Mouse (Mus musculus) splenic B cell, adult 2 months (primary cell): Measurements from ENCODE around the gene Szt2.
A peak's percentile ranks its signal among the peaks of the same experiment; 100 is the strongest.

Experiments used
- DNase-seq: peaks from one replicate; pipeline ENCODE4 v3.0.0-alpha.2; 2011; ENCODE audit warnings: low read depth, low spot score
- H3K27me3 ChIP-seq: 2 replicates; pipeline ENCODE4 v1.6.1; 2012; ENCODE audit warnings: mild to moderate bottlenecking, low read length, moderate library complexity, mixed read lengths; ENCODE audit not compliant: control insufficient read depth, poor library complexity, insufficient read depth, severe bottlenecking
- H3K36me3 ChIP-seq: 2 replicates; pipeline ENCODE4 v1.6.1; 2012; ENCODE audit warnings: mild to moderate bottlenecking, low read length, moderate library complexity, mixed read lengths; ENCODE audit not compliant: control insufficient read depth, poor library complexity, insufficient read depth, severe bottlenecking

The Szt2 gene

DNA sequence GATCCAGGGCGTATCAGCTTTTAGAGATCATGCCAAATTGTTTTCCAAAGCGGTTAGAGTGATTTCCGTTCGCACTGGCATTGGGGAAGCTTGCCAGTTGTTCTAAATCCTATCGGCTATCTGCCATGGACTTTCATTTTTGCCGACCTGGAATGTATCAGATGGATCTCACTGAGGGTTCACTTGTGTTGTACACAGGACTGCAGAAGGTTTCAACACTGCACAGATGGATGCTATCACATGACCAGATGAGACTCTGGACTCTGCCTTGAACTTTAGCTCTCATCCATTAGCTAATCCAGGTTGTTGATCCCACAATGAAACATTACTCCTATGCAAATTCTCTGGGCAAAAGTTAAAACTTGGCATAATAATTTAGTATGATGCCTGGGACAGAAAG, 52.3 kb downstream of the Szt2 start:
- H3K27me3 ChIP-seq = no peaks in the 10 kb centered on the region
- H3K36me3 ChIP-seq = no peaks in the 10 kb centered on the region
- no peak for DNase-seq

DNA sequence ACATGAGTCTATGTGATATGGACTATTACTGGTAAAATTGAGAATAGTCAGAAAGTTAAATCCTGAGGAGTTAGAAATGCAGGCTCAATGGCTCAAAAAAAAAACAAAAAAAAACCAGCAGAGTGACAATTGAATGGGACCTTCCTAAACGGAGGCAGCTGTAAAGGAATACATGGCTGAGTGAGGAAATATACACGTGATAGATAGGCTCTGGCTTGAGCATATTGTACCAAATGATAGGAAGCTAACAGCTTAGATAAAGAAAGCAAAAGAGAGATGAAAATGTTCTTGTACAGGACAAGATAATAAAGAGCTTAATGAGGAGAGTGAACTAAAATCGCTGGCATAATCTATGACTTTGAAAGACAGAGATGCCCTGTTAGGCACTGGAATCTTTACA, 54.8 kb downstream of the Szt2 start:
- Histone ChIP-seq H3K27me3 (no peaks in the 10 kb centered on the region), H3K36me3 (no peaks in the 10 kb centered on the region)
- DNase-seq = no peak

DNA sequence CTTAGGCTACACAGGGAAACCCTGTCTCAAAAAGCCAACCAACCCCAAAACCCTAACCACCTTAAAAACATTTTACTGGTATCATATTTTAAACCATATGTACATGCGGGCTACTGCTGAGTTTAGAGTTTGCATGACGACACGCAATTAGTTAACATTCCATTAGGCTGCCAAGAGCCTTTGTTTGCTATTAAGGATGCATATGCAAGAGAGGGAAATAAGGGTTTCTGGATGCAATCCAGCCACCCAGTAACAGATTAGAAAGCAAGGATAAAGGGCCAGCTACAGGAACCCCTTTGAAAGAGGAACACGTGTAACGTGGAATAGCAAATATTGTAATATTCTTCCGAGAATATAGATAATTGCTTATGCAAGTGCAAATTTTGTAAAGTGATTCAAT, 55.4 kb downstream of the Szt2 start:
- no peaks in the 10 kb centered on the region for H3K27me3 ChIP-seq

DNA sequence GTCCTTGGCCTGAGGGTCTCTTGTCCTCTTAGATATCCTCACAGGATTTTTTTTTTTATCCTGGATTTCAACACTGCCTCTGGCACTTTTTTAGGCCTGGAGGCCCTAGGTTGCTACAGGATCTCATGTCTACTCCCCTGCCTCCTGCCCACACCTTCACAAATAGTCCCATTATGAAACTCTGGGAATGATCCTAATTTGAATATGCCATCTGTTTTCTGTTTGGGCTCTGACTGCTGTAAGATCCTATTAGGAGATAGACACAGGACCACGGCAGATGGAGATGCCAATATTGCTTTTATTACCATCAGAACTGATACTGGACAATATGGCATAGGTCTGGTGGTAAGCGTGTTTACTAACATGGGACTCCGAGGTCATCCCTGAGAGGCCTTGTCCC, 57.2 kb downstream of the Szt2 start:
- no peaks in the 10 kb centered on the region for H3K27me3 ChIP-seq
- no peak for DNase-seq
- H3K36me3 ChIP-seq = no peaks in the 10 kb centered on the region

More for the DNA sequence above, 55.4 kb downstream of the Szt2 start:
- no peaks in the 10 kb centered on the region for H3K36me3 ChIP-seq
- DNase-seq = no peak

DNA sequence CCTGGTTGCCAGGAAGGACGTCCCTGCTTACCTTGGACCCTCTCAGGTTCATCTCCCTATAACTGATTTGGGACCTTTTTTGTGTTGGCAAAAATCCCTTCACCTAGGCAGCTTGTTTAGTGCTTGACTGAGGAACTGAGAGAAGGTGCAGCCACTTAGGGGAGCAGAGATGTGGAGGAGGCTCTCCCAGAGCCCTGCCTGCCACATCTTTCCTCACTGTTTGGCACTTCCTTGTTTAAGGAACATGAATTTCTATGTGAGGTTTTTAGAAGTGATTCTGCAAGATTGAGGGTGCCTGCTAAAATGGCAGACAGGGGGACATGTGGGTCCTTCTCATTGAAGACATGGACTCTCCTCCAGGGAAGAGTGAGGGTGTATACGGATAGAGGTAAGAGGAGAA, 58.2 kb downstream of the Szt2 start:
- H3K36me3 ChIP-seq = no peaks in the 10 kb centered on the region
- no peaks in the 10 kb centered on the region for H3K27me3 ChIP-seq
- no peak for DNase-seq

DNA sequence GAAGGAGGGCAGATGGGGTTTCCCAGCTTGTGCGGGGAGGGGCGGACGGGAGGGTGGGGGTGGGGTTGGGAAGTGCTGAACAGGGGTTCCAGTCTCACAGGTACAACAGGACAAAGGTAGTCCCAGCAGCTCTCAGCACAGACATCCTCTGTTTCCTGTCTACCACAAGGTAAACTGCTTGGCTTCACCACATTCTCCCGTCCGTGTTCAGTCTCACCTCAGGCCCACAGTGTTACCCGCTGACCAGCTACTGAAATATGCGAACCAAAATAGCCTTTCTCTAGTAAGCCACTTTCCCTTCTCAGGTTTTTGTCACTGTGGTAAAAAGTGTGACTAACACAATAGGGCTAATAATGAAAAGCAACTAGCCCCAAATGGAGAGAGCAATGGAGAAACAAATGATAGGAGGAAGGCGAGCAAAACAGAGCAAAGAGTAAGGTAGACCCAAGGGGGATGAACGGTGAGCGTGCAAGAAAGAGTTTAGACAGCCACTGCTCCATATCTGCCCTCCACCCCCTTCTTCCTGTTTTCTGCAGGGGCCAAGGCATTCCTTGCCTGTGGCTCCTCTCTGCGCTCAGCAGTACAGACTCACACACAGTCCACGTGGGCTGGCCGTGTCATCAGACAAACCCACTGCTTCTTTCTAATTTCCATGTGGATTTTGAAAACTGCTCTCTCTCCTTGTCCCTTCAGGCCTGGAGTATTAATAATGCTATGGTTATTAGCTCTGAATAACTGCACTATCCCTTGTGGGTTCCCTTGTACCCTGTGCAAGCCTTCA, 61.4 kb downstream of the Szt2 start:
- DNase-seq = no peak
- Histone ChIP-seq H3K27me3 (no peaks in the 10 kb centered on the region), H3K36me3 (no peaks in the 10 kb centered on the region)

DNA sequence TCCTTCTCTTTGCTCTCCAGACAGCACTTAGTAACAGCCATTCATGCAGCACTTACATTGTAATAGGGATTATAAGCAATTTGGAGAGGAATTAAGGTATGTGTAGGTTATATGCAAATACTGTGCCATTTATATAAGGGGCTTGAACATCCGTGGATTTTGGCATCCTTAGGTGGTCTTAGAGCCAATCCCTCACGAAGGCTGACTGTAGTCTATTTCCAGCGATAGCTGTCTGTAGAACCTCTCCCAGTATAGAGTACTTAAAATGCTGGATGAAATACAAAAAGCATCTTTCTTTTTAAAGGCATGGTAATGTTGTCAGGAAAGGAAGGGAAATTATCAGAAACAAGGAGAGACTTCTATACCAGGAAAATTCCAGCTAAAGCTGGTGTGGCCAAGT, 67.6 kb downstream of the Szt2 start:
- H3K36me3 ChIP-seq = no peaks in the 10 kb centered on the region
- DNase-seq = no peak
- H3K27me3 ChIP-seq = no peaks in the 10 kb centered on the region

DNA sequence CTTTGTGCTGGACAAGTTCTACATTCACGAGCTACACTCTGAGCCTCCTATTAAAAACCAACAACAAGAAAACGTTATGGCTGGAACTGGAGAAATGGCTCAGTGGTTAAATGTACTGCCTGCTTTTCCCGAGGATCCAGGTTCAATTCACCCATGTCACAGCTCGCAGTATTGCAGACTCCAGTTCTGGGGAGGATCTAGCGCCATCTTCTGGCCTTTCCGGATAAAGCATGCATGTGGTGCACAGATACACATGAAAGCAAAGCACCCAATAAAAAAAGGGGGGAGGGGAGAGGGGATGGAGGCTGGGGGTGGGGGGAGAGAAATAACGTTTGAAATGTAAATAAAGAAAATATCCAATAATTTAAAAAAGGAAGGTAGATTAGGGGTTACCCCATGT, 72.4 kb downstream of the Szt2 start:
- DNase-seq = peak; percentile 53
- Histone ChIP-seq H3K36me3 (no peaks in the 10 kb centered on the region), H3K27me3 (no peaks in the 10 kb centered on the region)

DNA sequence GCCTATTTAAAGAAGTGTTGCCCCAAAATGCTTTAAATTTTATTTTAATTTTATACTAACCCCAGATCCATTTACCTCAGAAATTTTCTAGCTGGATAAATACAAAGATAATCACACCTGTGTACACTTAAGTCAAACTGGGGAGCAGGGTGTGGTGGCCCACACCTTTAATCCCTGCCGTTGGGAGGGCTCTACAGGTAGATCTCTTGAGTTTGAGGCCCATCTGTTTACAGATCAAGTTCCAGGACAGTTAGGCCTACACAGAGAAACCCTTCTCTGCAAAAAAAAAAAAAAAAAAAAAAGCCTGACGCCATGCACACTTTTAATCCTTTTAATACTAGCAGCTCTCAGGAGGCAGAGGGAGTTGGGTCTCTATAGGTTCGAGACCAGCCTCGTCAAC, 73.1 kb downstream of the Szt2 start:
- H3K36me3 ChIP-seq = no peaks in the 10 kb centered on the region
- H3K27me3 ChIP-seq = no peaks in the 10 kb centered on the region
- no peak for DNase-seq

DNA sequence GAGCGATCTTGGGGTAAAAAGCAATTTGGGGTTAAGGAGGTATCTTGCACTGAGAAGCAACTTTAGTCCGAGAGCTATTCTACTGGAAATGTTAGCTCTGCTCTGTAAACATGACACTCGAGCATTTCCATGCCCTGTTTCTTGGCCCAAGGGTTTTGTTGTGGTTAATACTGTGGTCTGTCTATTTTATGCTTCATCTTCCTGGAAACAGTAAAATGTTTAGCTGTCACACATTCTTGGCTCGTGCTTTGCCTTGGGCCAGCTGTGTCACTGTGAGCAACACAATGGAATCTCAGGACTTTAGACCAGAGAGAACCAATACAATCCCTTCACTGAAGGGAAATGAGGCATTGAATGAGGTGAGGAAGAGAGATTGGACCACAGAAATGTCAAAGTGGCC, 77.3 kb downstream of the Szt2 start:
- DNase-seq = no peak
- no peaks in the 10 kb centered on the region for H3K27me3 ChIP-seq
- no peaks in the 10 kb centered on the region for H3K36me3 ChIP-seq

DNA sequence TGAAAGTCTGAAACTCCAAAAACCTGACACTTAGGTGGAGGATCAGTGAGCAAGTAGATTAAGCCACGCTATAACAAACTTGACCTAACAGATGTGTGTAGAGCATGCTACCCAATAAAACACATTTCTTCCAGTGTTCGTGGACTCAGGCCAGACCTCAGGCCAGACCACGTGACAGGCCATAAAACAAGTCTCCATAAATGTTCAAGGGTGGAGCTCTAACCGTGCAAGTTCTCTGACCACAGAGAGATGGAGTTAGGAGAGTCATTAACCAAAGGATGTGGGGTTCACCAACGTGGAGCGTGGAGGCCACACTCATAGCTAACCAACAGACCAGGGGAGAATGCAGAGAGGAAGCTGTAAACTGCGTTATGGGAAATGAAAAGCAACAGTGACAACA, 82.6 kb downstream of the Szt2 start:
- H3K27me3 ChIP-seq = no peaks in the 10 kb centered on the region
- H3K36me3 ChIP-seq = no peaks in the 10 kb centered on the region
- no peak for DNase-seq

DNA sequence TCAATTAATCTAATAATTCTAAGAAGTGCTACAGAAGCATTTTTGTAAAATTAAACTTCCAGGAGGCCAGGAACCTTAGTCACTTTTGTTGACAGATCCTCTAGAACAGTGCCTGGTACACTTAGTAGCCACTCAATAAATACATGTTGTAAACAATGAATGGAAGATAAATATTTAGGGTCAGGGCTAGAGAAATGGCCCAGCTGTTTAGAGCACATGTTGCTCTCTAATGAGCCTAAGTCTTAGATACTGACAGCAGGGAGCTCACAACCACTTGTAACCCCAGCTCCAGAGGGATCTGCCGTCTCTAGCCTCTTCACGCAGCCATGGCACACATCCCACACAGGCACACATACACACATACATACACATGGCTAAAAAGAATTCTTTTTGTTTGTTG, 88.4 kb downstream of the Szt2 start:
- no peaks in the 10 kb centered on the region for H3K36me3 ChIP-seq
- no peaks in the 10 kb centered on the region for H3K27me3 ChIP-seq
- DNase-seq = no peak

DNA sequence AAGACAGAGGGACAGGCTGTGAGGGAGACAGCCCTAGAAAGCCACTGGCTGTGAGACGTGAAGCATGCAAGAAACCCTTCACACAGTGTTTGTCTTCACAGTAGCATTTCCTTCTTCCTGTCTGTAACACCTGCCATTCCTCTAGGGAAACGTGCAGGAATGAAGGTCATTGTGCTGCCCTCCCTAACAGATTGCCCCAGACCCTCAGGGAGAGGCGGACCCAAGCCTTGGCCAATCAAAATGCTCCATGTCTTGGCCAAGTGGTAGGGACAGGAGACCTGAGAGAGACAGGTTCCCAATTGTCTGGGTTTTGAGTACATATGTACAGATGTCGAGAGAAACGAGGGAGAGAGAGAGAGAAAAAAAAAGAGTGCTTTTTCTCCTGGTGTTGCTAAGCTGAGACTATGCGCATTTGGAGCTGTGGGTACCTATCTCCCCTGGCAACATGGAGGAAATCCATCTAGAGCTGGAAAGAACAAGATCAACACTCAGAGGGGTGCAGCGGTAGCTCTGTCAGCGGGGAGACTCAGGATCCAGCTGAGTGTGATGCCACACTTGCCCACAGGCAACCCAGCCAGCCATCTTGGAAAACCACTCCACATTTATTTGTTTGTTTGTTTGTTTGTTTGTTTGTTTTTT, 89.2 kb downstream of the Szt2 start:
- no peak for DNase-seq
- H3K36me3 ChIP-seq = no peaks in the 10 kb centered on the region
- H3K27me3 ChIP-seq = no peaks in the 10 kb centered on the region

DNA sequence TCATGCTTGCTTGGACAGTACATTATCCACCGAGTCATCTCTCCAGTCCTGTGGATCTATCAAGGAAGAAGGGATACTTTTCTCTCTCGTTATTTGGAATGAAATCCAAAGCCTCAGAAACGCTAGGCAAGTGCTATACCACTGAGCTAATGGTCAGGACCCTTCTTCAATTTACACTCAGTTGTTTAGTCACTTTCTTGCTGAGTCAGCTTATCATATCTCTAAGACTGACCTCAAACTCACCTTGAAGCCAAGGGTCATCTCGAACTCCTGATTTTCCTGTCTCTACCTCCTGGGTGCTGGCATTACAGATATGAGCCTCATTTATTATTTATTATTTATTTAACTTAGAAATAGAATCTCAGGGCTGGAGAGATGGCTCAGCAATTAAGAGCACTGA, 92.4 kb downstream of the Szt2 start:
- H3K27me3 ChIP-seq = no peaks in the 10 kb centered on the region
- DNase-seq = no peak
- no peaks in the 10 kb centered on the region for H3K36me3 ChIP-seq

DNA sequence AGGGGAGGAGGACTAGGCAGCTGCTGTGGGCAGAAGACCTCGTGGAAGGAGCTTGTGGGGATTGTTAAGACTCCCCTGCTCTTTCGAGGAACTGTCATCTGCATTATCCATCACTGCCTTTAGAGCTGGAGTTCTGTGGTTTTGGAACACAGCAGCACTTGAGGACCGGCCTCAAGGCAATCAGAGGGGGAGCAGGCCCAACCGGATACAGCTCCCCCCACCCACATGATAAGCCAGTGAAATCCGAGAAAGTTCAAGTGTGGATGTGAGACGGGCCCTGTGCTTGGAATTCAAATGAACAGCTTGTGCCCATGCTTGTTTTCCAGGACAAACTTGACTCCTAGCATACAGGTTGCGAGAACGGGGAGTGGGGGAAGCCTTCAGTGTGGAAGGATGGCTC, 93.8 kb downstream of the Szt2 start:
- no peaks in the 10 kb centered on the region for H3K27me3 ChIP-seq
- H3K36me3 ChIP-seq = no peaks in the 10 kb centered on the region
- no peak for DNase-seq
